Mouse (Mus musculus) heart, postnatal 4 days (tissue): ENCODE results near the gene Atp1b1. TPM values are rescaled to one million over a fixed set of nuclear protein-coding genes. Genes with fewer than 3 reads are reported as not detected.

Source experiments
- DNase-seq: peaks from one replicate; pipeline ENCODE4 v3.0.0; 2021
- total RNA-seq, 2 experiments: library from RNA; stranded (reverse); gene quantifications; 2 replicates each; pipeline ENCODE4 v1.2.3; 2021

Atp1b1 gene
- total RNA-seq, 2 experiments from 2014 or later, result 423 to 424 TPM

DNA sequence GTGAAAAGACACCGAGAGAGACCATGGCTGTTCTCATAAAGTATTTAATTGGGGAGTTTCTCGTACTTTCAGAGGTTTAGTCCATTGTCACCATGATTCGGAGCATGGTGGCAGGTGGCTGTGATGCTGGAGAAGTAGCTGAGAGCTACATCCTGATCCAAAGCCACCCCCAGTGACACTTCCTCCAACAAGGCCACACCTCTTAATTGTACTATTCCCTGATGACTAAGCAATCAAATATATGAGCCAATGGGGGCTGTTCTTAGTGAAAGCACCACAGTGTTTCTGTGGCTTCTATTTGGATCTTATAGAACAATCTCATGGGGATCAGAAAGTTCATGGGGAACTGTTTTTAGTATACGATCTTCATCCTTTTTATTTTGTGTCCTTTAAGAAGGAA is 68.4 kb downstream of the Atp1b1 start:
- DNase-seq, result no peak

Other genes starting within 250 kb of the Atp1b1 start
- gene Slc19a2, start 209.3 kb downstream of the Atp1b1 start, total RNA-seq, result 1 to 10 TPM; 6.7 to 7.0 TPM
- gene Ccdc181, start 182.8 kb downstream of the Atp1b1 start, total RNA-seq, result 1 to 10 TPM; 7.3 to 7.6 TPM
- gene Nme7, start 154.2 kb downstream of the Atp1b1 start, total RNA-seq, result 1 to 10 TPM; 6.5 to 7.2 TPM
- gene Blzf1, start 150.9 kb downstream of the Atp1b1 start, total RNA-seq, result 10 to 100 TPM; 25.1 to 25.4 TPM